Mouse (Mus musculus): ENCODE measurements around the gene Ppp4r2. TPM values are rescaled to one million over a fixed set of nuclear protein-coding genes. Genes with fewer than 3 reads are reported as not detected.

The Ppp4r2 gene
- total RNA-seq, 2 experiments from 2014 or later, result 72.9 to 74.4 TPM

- DNase-seq (ENCODE audit: low spot score in 2 of 2), result peak; percentile 90 to 92
Measured at GRCm38 (mm10) chr6:100882381-100883213, 49.2 kb downstream of the Ppp4r2 start.

GRCm38 (mm10) chr6:100883233-100883632 is 49.8 kb downstream of the Ppp4r2 start:
- DNase-seq (ENCODE audit: low spot score in 2 of 2), result no peak

GRCm38 (mm10) chr6:100884594-100885225 is 51.3 kb downstream of the Ppp4r2 start:
- no peak for DNase-seq (ENCODE audit: low spot score in 2 of 2)

- no peak for DNase-seq (ENCODE audit: low spot score in 2 of 2)
Measured at GRCm38 (mm10) chr6:100885376-100885775, 52.0 kb downstream of the Ppp4r2 start.

GRCm38 (mm10) chr6:100887012-100887411 is 53.6 kb downstream of the Ppp4r2 start:
- DNase-seq (ENCODE audit: low spot score in 2 of 2), result no peak

- no peak for DNase-seq (ENCODE audit: low spot score in 2 of 2)
Measured at GRCm38 (mm10) chr6:100889340-100889739, 55.9 kb downstream of the Ppp4r2 start.

- peak; percentile 76 to 79 for DNase-seq (ENCODE audit: low spot score in 2 of 2)
Measured at GRCm38 (mm10) chr6:100892489-100892888, 59.1 kb downstream of the Ppp4r2 start.

- DNase-seq (ENCODE audit: low spot score in 2 of 2), result no peak
Measured at GRCm38 (mm10) chr6:100893073-100893472, 59.7 kb downstream of the Ppp4r2 start.

GRCm38 (mm10) chr6:100895183-100895582 is 61.8 kb downstream of the Ppp4r2 start:
- no peak for DNase-seq (ENCODE audit: low spot score in 2 of 2)

- no peak for DNase-seq (ENCODE audit: low spot score in 2 of 2)
Measured at GRCm38 (mm10) chr6:100896883-100897282, 63.5 kb downstream of the Ppp4r2 start.

- no peak for DNase-seq (ENCODE audit: low spot score in 2 of 2)
Measured at GRCm38 (mm10) chr6:100904463-100904862, 71.0 kb downstream of the Ppp4r2 start.

GRCm38 (mm10) chr6:100910136-100910675 is 76.8 kb downstream of the Ppp4r2 start:
- no peak for DNase-seq (ENCODE audit: low spot score in 2 of 2)

Other genes with a start within 250 kb of the Ppp4r2 start
- gene Shq1, start 162.5 kb upstream of the Ppp4r2 start, total RNA-seq (2021), result 1 to 10 TPM; 7.3 to 7.7 TPM
- gene Gxylt2, start 128.9 kb upstream of the Ppp4r2 start, total RNA-seq (2021), result 1 to 10 TPM; 2.7 TPM

Measured in layer of hippocampus, postnatal 10 days (tissue).